Mouse (Mus musculus): ENCODE measurements around the gene Tmem41a. TPM values are rescaled to one million over a fixed set of nuclear protein-coding genes. Genes with fewer than 3 reads are reported as not detected.

Tmem41a gene
- total and polyA plus RNA-seq, 3 experiments, result 43.5 to 87.1 (median 62.0) TPM

DNA sequence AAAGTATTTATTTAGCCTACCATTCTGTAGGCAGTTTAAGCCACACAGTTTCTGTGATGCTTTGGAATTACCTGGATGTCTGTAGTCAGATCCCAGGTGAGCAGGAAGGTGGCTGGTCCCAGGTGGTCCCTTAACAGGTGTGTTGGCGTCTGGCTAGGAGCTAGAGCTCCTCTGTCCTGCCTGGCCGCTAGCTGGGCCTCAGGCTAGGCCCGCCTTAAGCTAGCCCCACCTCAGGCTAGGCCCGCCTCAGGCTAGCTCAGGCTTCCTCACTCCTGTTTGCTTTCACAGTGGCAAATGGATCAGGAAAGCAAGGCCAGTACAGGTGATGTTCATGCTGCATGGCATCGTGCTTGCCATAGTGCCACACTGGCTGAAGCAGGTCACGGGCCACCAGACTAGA lies 40.5 kb downstream of the Tmem41a start:
- H3K27ac ChIP-seq (ENCODE audit: insufficient read depth, low read depth), result no peak overlapping the region
- no peaks in the 10 kb centered on the region for H3K27me3 ChIP-seq (replicated peaks)
- H3K79me2 ChIP-seq (replicated peaks; ENCODE audit: control insufficient read depth, extremely low read depth, insufficient read depth, poor library complexity, severe bottlenecking), result no peaks in the 10 kb centered on the region
- H3K36me3 ChIP-seq (replicated peaks in 1 of 2; ENCODE audit: control insufficient read depth in 1 of 2, insufficient read depth in 1 of 2, low read length in 1 of 2), result peaks cover 3 to 30% of the 10 kb centered on the region in 2 experiments
- no peak overlapping the region for H3K9ac ChIP-seq (ENCODE audit: insufficient read depth, low read depth)
- no peak for DNase-seq (ENCODE audit: extremely low read depth)
- no peak overlapping the region for H3K4me2 ChIP-seq (ENCODE audit: insufficient read depth, low read depth, poor library complexity, severe bottlenecking)
- peaks cover 7% of the 10 kb centered on the region in 2 experiments; a peak in 3 of 4 replicates for H3K4me1 ChIP-seq (ENCODE audit: control insufficient read depth in 1 of 2, insufficient read depth in 2 of 2)
- TF ChIP-seq USF2 (conservative IDR thresholded peaks at IDR 0.05; ENCODE audit: low read depth, low read length) (no peak), BHLHE40 (IDR thresholded peaks at IDR 0.05; ENCODE audit: low read depth, low read length) (no peak), MAX (IDR thresholded peaks at IDR 0.05; ENCODE audit: low read length) (no peak), JUN (IDR thresholded peaks at IDR 0.05; ENCODE audit: insufficient read depth, low read depth, low read length) (no peak), MXI1 (IDR thresholded peaks at IDR 0.05; ENCODE audit: low read depth, low read length) (no peak), HCFC1 (IDR thresholded peaks at IDR 0.05; ENCODE audit: low read depth, low read length) (no peak), ZMIZ1 (IDR thresholded peaks at IDR 0.05; ENCODE audit: low read depth, low read length) (no peak), E2F4 (IDR thresholded peaks at IDR 0.05; ENCODE audit: insufficient replicate concordance, low read depth, low read length) (no peak), ZNF384 (IDR thresholded peaks at IDR 0.05; ENCODE audit: low read depth, low read length) (no peak), ELF1 (IDR thresholded peaks at IDR 0.05; ENCODE audit: low read depth, low read length) (no peak), MEF2A (IDR thresholded peaks at IDR 0.05; ENCODE audit: borderline replicate concordance, low read depth, low read length) (no peak), KAT2A (IDR thresholded peaks at IDR 0.05; ENCODE audit: insufficient replicate concordance, low read length) (no peak), POLR2A (IDR thresholded peaks at IDR 0.05; ENCODE audit: low read depth, low read length) (no peak), CHD2 (IDR thresholded peaks at IDR 0.05; ENCODE audit: low read length) (no peak), UBTF (IDR thresholded peaks at IDR 0.05; ENCODE audit: low read depth, low read length) (no peak)
- in situ Hi-C loops (cut with MboI; ENCODE audit: low pct_ligation_motif_present, low pct_unique_long_range_greater_than_20kb, low sequenced_read_pairs) (no loop called here), dilution Hi-C loops (cut with MboI; ENCODE audit: extremely low pct_ligation_motif_present, extremely low pct_unique_long_range_greater_than_20kb, low sequenced_read_pairs) (no loop called here)
- no peaks in the 10 kb centered on the region for H3K9me3 ChIP-seq (replicated peaks; ENCODE audit: low read length)
- no peak overlapping the region for H3K4me3 ChIP-seq (replicated peaks in 1 of 3; ENCODE audit: low read depth in 2 of 3, low read length in 2 of 3, poor library complexity in 1 of 3)

DNA sequence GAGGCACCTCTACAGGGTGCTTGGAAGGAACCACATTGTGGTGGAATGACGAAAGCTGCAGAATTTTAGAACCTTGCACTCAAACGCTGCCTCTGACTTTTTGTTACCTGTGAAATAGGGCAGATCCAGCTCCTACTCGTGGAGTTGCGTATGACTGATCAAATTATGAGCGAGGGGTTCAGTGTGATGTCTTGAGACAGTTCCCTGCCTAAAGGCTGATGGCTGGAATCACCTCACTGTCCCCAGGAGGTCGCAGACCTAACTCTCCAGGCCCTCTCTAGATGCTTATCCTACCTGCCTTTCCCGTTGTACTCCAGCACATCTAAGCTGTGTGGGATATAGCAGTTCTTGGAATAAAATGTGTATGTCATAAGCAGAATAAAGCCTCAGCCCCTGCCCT lies 41.4 kb downstream of the Tmem41a start:
- Histone ChIP-seq H3K9me3 (replicated peaks; ENCODE audit: low read length) (no peaks in the 10 kb centered on the region), H3K27ac (ENCODE audit: insufficient read depth, low read depth) (no peak overlapping the region), H3K36me3 (replicated peaks in 1 of 2; ENCODE audit: control insufficient read depth in 1 of 2, insufficient read depth in 1 of 2, low read length in 1 of 2) (peaks cover 3 to 27% of the 10 kb centered on the region in 2 experiments), H3K4me3 (replicated peaks in 1 of 3; ENCODE audit: low read depth in 2 of 3, low read length in 2 of 3, poor library complexity in 1 of 3) (no peak overlapping the region), H3K4me2 (ENCODE audit: insufficient read depth, low read depth, poor library complexity, severe bottlenecking) (no peak overlapping the region), H3K9ac (ENCODE audit: insufficient read depth, low read depth) (no peak overlapping the region), H3K79me2 (replicated peaks; ENCODE audit: control insufficient read depth, extremely low read depth, insufficient read depth, poor library complexity, severe bottlenecking) (no peaks in the 10 kb centered on the region), H3K4me1 (ENCODE audit: control insufficient read depth in 1 of 2, insufficient read depth in 2 of 2) (peaks cover 7% of the 10 kb centered on the region in 2 experiments; a peak in 3 of 4 replicates), H3K27me3 (replicated peaks) (no peaks in the 10 kb centered on the region)
- in situ Hi-C loops (cut with MboI; ENCODE audit: low pct_ligation_motif_present, low pct_unique_long_range_greater_than_20kb, low sequenced_read_pairs), result no loop called here
- TF ChIP-seq MAZ (IDR thresholded peaks at IDR 0.05; ENCODE audit: low read depth, low read length) (no peak), ZNF384 (IDR thresholded peaks at IDR 0.05; ENCODE audit: low read depth, low read length) (no peak), NELFE (IDR thresholded peaks at IDR 0.05; ENCODE audit: low read depth, low read length) (no peak), USF2 (conservative IDR thresholded peaks at IDR 0.05; ENCODE audit: low read depth, low read length) (no peak), GABPA (IDR thresholded peaks at IDR 0.05; ENCODE audit: insufficient replicate concordance, low read depth, low read length) (no peak), IRF4 (IDR thresholded peaks at IDR 0.05; ENCODE audit: low read depth, low read length) (no peak), MAFK (IDR thresholded peaks at IDR 0.05; ENCODE audit: insufficient replicate concordance, low read length) (no peak), MXI1 (IDR thresholded peaks at IDR 0.05; ENCODE audit: low read depth, low read length) (no peak)
- no peak for DNase-seq (ENCODE audit: extremely low read depth)
- dilution Hi-C loops (cut with MboI; ENCODE audit: extremely low pct_ligation_motif_present, extremely low pct_unique_long_range_greater_than_20kb, low sequenced_read_pairs), result no loop called here
